Mouse (Mus musculus) heart, embryonic 12.5 days (tissue): ENCODE data around the gene Drd1. TPM values are rescaled to one million over a fixed set of nuclear protein-coding genes. Genes with fewer than 3 reads are reported as not detected.

ENCODE experiments used
- ATAC-seq: fragments of 200-750 bp; cut with Nextera tagmentation; 2 replicates; pipeline ENCODE4 v1.8.0; 2017; ENCODE audit warnings: moderate TSS enrichment, moderate library complexity; ENCODE audit not compliant: insufficient number of reproducible peaks, low FRiP score
- H3K27ac ChIP-seq: fragments of 300-500 bp; sonication (generic); 2 replicates; pipeline ENCODE4 v1.5.1; 2016; ENCODE audit warnings: mild to moderate bottlenecking, moderate library complexity; ENCODE audit not compliant: poor library complexity, severe bottlenecking
- H3K27me3 ChIP-seq: fragments of 300-500 bp; sonication (generic); replicated peaks from 2 replicates; pipeline ENCODE4 v1.6.1; 2016; ENCODE audit warnings: mild to moderate bottlenecking, moderate library complexity
- H3K36me3 ChIP-seq: fragments of 300-500 bp; sonication (generic); 2 replicates; pipeline ENCODE4 v1.6.1; 2016; ENCODE audit warnings: mild to moderate bottlenecking, moderate library complexity
- H3K4me1 ChIP-seq: fragments of 300-500 bp; sonication (generic); replicated peaks from 2 replicates; pipeline ENCODE4 v1.6.1; 2016; ENCODE audit warnings: mild to moderate bottlenecking
- H3K4me2 ChIP-seq: fragments of 300-500 bp; sonication (generic); 2 replicates; pipeline ENCODE4 v1.6.1; 2016; ENCODE audit warnings: mild to moderate bottlenecking, moderate library complexity
- H3K4me3 ChIP-seq: fragments of 300-500 bp; sonication (generic); 2 replicates; pipeline ENCODE4 v1.5.1; 2016; ENCODE audit warnings: mild to moderate bottlenecking
- H3K9ac ChIP-seq: fragments of 300-500 bp; sonication (generic); 2 replicates; pipeline ENCODE4 v1.6.1; 2016; ENCODE audit warnings: mild to moderate bottlenecking, moderate library complexity
- H3K9me3 ChIP-seq: fragments of 300-500 bp; sonication (generic); replicated peaks from 2 replicates; pipeline ENCODE4 v1.6.1; 2016; ENCODE audit warnings: mild to moderate bottlenecking, moderate library complexity
- WGBS: fragments of 180-500 bp; shearing (Covaris S2); methylation state at CpG from one replicate; pipeline ENCODE4 v1.1.7; 2016; 5-methylcytosine and 5-hydroxymethylcytosine counted together
- polyA plus RNA-seq: library from polyadenylated mRNA; unstranded; fragments of >200 nt; fragmentation: Nextera tagmentation; extraction: Ambion mirVana; gene quantifications from 2 replicates; pipeline ENCODE4 v1.2.1, GENCODE M21; 2016

The Drd1 gene
- polyA plus RNA-seq, 1 experiment from 2014 or later, result not detected

- Histone ChIP-seq H3K9me3 (no peaks in the 10 kb centered on the region), H3K27me3 (peaks cover 36% of the 10 kb centered on the region), H3K4me3 (no peak overlapping the region), H3K4me1 (peaks cover 6% of the 10 kb centered on the region; the same call in 1 of the 2 replicates), H3K27ac (no peak overlapping the region), H3K9ac (no peak overlapping the region), H3K36me3 (no peaks in the 10 kb centered on the region), H3K4me2 (no peak overlapping the region)
- ATAC-seq, result no peak
- WGBS, result 69% methylated on average over 7 of the region's 7 CpGs
These were observed 3.9 kb downstream of the Drd1 start for GRCm38 (mm10) chr13:54051641-54052040.

DNA sequence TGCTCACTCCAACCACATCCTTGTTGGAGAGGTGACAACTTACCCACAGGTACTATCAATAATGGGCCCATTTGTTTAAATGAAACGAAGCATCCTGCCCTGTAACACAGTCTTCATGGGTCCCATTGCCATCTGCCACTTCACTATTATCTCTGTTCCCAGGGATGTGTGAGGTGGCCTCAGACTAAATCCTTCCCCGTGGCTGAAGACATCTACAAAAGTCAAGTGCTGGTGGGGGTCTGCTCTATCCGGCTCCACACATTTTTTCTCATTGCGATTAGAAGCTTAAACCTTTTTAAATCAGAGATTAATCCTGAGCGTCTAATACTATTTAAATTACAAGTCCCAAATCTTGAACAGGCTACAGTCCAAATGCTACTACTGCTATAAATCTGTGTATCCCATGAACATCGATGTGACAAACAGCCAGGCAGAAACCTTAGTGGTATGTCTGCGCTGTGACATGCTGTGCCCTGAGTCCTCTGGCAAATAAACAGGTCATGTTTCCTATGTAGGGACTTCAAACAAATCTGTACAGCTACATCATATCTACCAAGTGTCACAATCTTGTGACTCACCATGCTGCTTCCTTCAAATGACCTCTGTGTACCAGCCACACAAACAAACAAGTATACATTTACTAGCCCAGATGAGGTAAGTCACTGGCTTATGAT, 6.7 kb downstream of the Drd1 start:
- Histone ChIP-seq H3K9me3 (no peaks in the 10 kb centered on the region), H3K27me3 (peaks cover 13% of the 10 kb centered on the region), H3K27ac (no peak overlapping the region), H3K4me2 (no peak overlapping the region), H3K4me3 (no peak overlapping the region), H3K36me3 (no peaks in the 10 kb centered on the region), H3K9ac (no peak overlapping the region), H3K4me1 (no peaks in the 10 kb centered on the region)
- no peak for ATAC-seq
- WGBS, result 72% methylated on average over 7 of the region's 7 CpGs

DNA sequence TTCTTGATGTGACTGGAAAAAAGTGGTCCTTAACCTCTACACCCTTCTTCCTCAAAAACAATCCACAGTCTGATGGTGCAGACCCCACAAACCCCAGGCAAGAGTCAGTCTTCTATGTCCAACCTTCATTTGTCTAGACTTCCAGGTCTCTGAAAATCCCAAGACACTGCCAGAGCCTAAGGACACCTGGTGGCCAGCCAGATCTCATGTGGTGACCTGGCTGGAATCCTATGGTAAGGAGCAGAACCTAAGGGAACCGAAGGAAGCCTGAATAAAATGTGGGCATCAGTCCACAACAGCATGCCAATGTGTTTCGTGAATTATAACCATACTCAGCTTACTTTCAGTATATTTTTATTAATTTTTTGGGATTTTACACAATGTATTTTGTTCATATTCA, 15.2 kb downstream of the Drd1 start:
- no peaks in the 10 kb centered on the region for H3K36me3 ChIP-seq
- no peak overlapping the region for H3K4me3 ChIP-seq
- ATAC-seq, result no peak
- WGBS, result 90% methylated on average over 2 of the region's 2 CpGs
- H3K9ac ChIP-seq, result no peak overlapping the region
- no peak overlapping the region for H3K27ac ChIP-seq
- 0 out of 2 replicates have a peak, but pooled peaks cover 2% of the 10 kb centered on the region for H3K9me3 ChIP-seq
- no peaks in the 10 kb centered on the region for H3K27me3 ChIP-seq
- H3K4me2 ChIP-seq, result no peak overlapping the region
- no peaks in the 10 kb centered on the region for H3K4me1 ChIP-seq

DNA sequence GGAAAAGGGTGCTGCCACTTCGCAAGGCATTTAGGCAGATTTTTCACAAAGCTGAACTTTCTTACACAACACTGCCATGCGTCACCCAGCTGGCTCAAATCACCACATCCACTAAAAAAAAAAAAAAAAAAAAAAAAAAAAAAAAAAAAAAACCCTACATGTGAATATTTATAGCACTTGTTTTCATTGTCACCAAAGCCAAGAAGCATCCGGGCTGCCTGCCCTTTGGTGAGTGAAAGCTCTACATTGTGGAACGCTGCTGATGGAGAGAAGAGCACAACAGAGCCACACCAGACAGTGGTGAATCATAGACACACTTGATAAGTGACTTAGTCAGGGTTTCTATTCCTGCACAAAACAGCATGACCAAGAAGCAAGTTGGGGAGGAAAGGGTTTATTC, 17.6 kb downstream of the Drd1 start:
- no peak for ATAC-seq
- Histone ChIP-seq H3K4me3 (no peak overlapping the region), H3K9me3 (0 out of 2 replicates have a peak, but pooled peaks cover 2% of the 10 kb centered on the region), H3K27me3 (no peaks in the 10 kb centered on the region), H3K4me2 (no peak overlapping the region), H3K9ac (no peak overlapping the region), H3K27ac (no peak overlapping the region), H3K36me3 (no peaks in the 10 kb centered on the region), H3K4me1 (no peaks in the 10 kb centered on the region)
- 79% methylated on average over 4 of the region's 4 CpGs for WGBS

GRCm38 (mm10) chr13:54035541-54035940, 20.0 kb downstream of the Drd1 start:
- Histone ChIP-seq H3K4me2 (no peak overlapping the region), H3K27me3 (no peaks in the 10 kb centered on the region), H3K9me3 (0 out of 2 replicates have a peak, but pooled peaks cover 2% of the 10 kb centered on the region), H3K4me1 (no peaks in the 10 kb centered on the region), H3K27ac (no peak overlapping the region), H3K36me3 (no peaks in the 10 kb centered on the region), H3K4me3 (no peak overlapping the region), H3K9ac (no peak overlapping the region)
- WGBS, result 76% methylated on average over 1 of the region's 1 CpGs
- ATAC-seq, result no peak

GRCm38 (mm10) chr13:54033653-54034052, 21.9 kb downstream of the Drd1 start:
- H3K4me3 ChIP-seq, result no peak overlapping the region
- H3K9ac ChIP-seq, result no peak overlapping the region
- no peak for ATAC-seq
- H3K36me3 ChIP-seq, result no peaks in the 10 kb centered on the region
- H3K27me3 ChIP-seq, result no peaks in the 10 kb centered on the region
- H3K4me1 ChIP-seq, result no peaks in the 10 kb centered on the region
- 0 out of 2 replicates have a peak, but pooled peaks cover 2% of the 10 kb centered on the region for H3K9me3 ChIP-seq
- H3K27ac ChIP-seq, result no peak overlapping the region
- WGBS, result 74% methylated on average over 4 of the region's 4 CpGs
- H3K4me2 ChIP-seq, result no peak overlapping the region

DNA sequence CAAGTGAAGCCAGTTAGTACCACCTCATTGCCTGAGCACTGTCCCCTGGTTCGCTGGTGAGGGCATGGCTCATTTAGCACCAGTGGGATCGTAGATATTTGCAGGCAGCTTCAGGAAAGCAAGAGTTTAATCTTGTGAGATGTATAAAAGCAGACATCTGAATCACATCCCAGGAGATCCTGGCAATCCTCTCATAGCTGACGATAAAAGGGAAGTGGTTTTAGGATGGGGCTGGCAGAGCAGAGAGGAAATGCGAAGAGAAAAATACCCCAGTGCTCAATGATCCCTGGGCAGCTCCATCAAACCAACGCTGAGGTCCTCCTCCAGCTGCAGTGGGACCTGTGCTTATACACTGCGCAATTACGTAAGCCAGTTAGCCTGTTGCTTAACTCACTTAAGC, 28.4 kb downstream of the Drd1 start:
- H3K4me2 ChIP-seq, result no peak overlapping the region
- H3K27ac ChIP-seq, result no peak overlapping the region
- no peak overlapping the region for H3K4me3 ChIP-seq
- H3K9ac ChIP-seq, result no peak overlapping the region
- no peaks in the 10 kb centered on the region for H3K27me3 ChIP-seq
- WGBS, result 82% methylated on average over 7 of the region's 7 CpGs
- ATAC-seq, result no peak
- no peaks in the 10 kb centered on the region for H3K36me3 ChIP-seq
- H3K4me1 ChIP-seq, result no peaks in the 10 kb centered on the region
- peaks cover 3% of the 10 kb centered on the region; the same call in 1 of the 2 replicates for H3K9me3 ChIP-seq

DNA sequence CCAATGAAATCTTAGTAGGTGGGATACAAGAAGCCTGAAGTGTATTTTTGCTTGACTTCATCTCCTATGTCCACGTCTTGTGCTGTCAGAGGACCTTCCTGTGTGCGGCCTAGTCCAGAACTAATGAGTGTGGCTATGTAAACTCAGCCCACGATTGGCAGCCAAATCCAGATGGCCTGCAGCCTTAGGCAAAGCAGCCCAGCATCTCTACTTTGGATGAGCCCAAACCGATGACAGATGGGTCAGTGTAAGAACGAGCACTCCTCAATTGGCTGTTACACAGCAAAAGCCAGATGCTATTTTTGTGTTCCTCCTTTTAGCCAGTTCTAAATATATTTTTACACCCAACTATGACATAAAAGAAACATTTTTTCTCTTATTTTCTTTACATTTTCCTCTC, 32.2 kb downstream of the Drd1 start:
- H3K4me3 ChIP-seq, result no peak overlapping the region
- WGBS, result 69% methylated on average over 5 of the region's 5 CpGs
- H3K4me2 ChIP-seq, result no peak overlapping the region
- H3K27ac ChIP-seq, result no peak overlapping the region
- no peaks in the 10 kb centered on the region for H3K36me3 ChIP-seq
- peaks cover 3% of the 10 kb centered on the region; the same call in 1 of the 2 replicates for H3K9me3 ChIP-seq
- no peaks in the 10 kb centered on the region for H3K4me1 ChIP-seq
- no peak for ATAC-seq
- no peaks in the 10 kb centered on the region for H3K27me3 ChIP-seq
- no peak overlapping the region for H3K9ac ChIP-seq

DNA sequence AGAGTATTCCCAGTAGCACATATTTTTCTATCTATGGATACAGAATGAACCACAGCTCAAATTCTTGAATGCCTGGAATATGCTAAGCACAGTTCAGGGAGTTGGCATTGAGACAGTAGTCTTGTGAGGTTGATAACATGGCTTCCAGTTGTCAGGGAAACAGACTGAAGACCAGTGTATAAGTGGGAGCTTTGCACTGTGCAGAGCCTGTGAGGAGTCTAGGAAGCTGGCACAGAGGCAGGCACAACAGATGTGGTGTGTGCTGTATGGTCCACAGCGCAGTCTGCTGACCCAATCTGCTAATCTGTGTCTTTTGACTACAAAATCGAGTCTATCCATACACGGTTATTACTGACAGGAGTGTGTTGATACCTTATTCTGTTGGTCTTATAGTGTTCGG, 46.8 kb downstream of the Drd1 start:
- H3K27ac ChIP-seq, result no peak overlapping the region
- no peaks in the 10 kb centered on the region for H3K36me3 ChIP-seq
- WGBS, result 80% methylated on average over 4 of the region's 4 CpGs
- no peaks in the 10 kb centered on the region for H3K27me3 ChIP-seq
- no peak overlapping the region for H3K9ac ChIP-seq
- no peak overlapping the region for H3K4me2 ChIP-seq
- no peaks in the 10 kb centered on the region for H3K4me1 ChIP-seq
- H3K4me3 ChIP-seq, result no peak overlapping the region
- H3K9me3 ChIP-seq, result no peaks in the 10 kb centered on the region
- ATAC-seq, result no peak

Other genes starting within 250 kb of the Drd1 start
- gene Sfxn1, start 16.2 kb upstream of the Drd1 start, polyA plus RNA-seq, result 25.4 and 26.4 TPM in 2 replicates
- not detected in 2 replicates for gene Hrh2, start 136.4 kb upstream of the Drd1 start, polyA plus RNA-seq